Mouse (Mus musculus) CH12.LX (cell line): ENCODE measurements at regions not wholly inside any gene's neighbourhood (a gene's known extent, or its start where the extent isn't known, plus 50 kb on each side); places are given as distances from the start of the nearest gene placed in this dataset.

Experiments used
- CHD1 ChIP-seq: IDR thresholded peaks from 2 replicates; pipeline ENCODE4 v1.6.1; 2012; ENCODE audit warnings: low read depth, low read length, improper control_type of control experiment, inconsistent platforms
- CTCF ChIP-seq, 2 experiments: IDR thresholded peaks in 1 of 2; conservative IDR thresholded peaks in 1 of 2; 2 replicates each; pipeline ENCODE4 v1.5.1; 2011 to 2012; ENCODE audit warnings: low read depth in 2 of 2, low read length in 2 of 2, improper control_type of control experiment in 1 of 2, inconsistent platforms in 1 of 2, mild to moderate bottlenecking in 1 of 2, moderate library complexity in 1 of 2
- E2F4 ChIP-seq: IDR thresholded peaks from 2 replicates; pipeline ENCODE4 v1.6.1; 2011; ENCODE audit warnings: low read depth, low read length, improper control_type of control experiment; ENCODE audit not compliant: insufficient replicate concordance
- EP300 ChIP-seq: IDR thresholded peaks from 2 replicates; pipeline ENCODE4 v1.6.1; 2011; ENCODE audit warnings: low read length, improper control_type of control experiment
- GABPA ChIP-seq: IDR thresholded peaks from 2 replicates; pipeline ENCODE4 v1.6.1; 2012; ENCODE audit warnings: low read depth, low read length, improper control_type of control experiment, inconsistent platforms; ENCODE audit not compliant: insufficient replicate concordance
- HCFC1 ChIP-seq: IDR thresholded peaks from 2 replicates; pipeline ENCODE4 v1.6.1; 2012; ENCODE audit warnings: low read depth, mild to moderate bottlenecking, inconsistent platforms, low read length, improper control_type of control experiment
- MAX ChIP-seq: IDR thresholded peaks from 2 replicates; pipeline ENCODE4 v1.6.1; 2011; ENCODE audit warnings: low read length, improper control_type of control experiment
- NELFE ChIP-seq: IDR thresholded peaks from 2 replicates; pipeline ENCODE4 v1.6.1; 2011; ENCODE audit warnings: low read depth, low read length, improper control_type of control experiment
- NRF1 ChIP-seq: IDR thresholded peaks from 2 replicates; pipeline ENCODE4 v1.6.1; 2014; ENCODE audit warnings: low read depth, mild to moderate bottlenecking, inconsistent platforms, low read length, improper control_type of control experiment, moderate library complexity
- POLR2A ChIP-seq: IDR thresholded peaks from 2 replicates; pipeline ENCODE4 v1.6.1; 2011; ENCODE audit warnings: low read depth, mild to moderate bottlenecking, improper control_type of control experiment, low read length
- USF2 ChIP-seq: conservative IDR thresholded peaks from 2 replicates; pipeline ENCODE4 v1.6.1; 2011; ENCODE audit warnings: low read depth, low read length, improper control_type of control experiment
- ZC3H11A ChIP-seq: IDR thresholded peaks from 2 replicates; pipeline ENCODE4 v1.6.1; 2012; ENCODE audit warnings: low read depth, mild to moderate bottlenecking, inconsistent platforms, low read length, improper control_type of control experiment
- ZKSCAN1 ChIP-seq: IDR thresholded peaks from 2 replicates; pipeline ENCODE4 v1.6.1; 2012; ENCODE audit warnings: low read depth, inconsistent platforms, low read length, improper control_type of control experiment, borderline replicate concordance

DNA sequence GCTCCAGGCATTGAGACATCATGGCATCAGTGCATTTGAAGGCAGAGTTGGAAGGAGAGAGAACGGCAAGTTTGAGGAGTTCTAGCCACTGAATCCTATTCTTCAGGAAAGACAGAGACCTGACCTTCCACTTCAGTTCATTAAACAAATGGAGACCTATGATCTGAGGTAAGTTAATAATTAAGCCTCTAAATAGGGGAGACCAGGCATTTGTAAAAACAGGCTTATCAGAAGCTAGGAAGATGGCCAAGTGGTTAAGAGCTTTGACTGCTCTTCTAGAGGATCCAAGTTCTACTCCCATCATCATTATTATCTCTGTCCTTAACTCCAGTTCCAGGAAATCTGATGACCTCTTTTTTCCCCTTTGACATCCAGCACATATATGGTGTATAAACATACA lies 492.5 kb upstream of the 1700015G11Rik start:
- TF ChIP-seq USF2 (no peak), MAX (no peak), E2F4 (no peak), EP300 (no peak), CTCF (conservative IDR thresholded peaks at IDR 0.05 in 1 of 2, IDR thresholded peaks at IDR 0.05 in 1 of 2; ENCODE audit: low read depth in 2 of 2, low read length in 2 of 2) (no peak), NRF1 (no peak), ZC3H11A (no peak), HCFC1 (no peak), POLR2A (no peak), CHD1 (no peak), GABPA (no peak), NELFE (no peak), ZKSCAN1 (no peak)
